Mouse (Mus musculus): ENCODE measurements around the gene Fbxl7. TPM values are rescaled to one million over a fixed set of nuclear protein-coding genes. Genes with fewer than 3 reads are reported as not detected.

Fbxl7 gene
- 23.2 and 24.1 TPM in 2 replicates for polyA plus RNA-seq (2014; fragmentation: Nextera tagmentation; extraction: Ambion mirVana)

GRCm38 (mm10) chr15:26895251-26895711, at the start of gene Fbxl7:
Gene Fbxl7, minus strand, starts transcription at chr15:26895580.
- H3K9me3 ChIP-seq (ENCODE audit: control insufficient read depth, low read length) = no peaks in the 10 kb centered on the region
- WGBS = 0% methylated on average over 46 of the region's 58 CpGs
- H3K27ac ChIP-seq (ENCODE audit: low read depth, low read length) = peak within 1 kb of the TSS; percentile 89
- H3K4me1 ChIP-seq (ENCODE audit: control insufficient read depth, insufficient read depth, low read length) = no peaks in the 10 kb centered on the region
- peak within 1 kb of the TSS; percentile 81 for H3K4me3 ChIP-seq (ENCODE audit: low read length)
- H3K36me3 ChIP-seq (ENCODE audit: control insufficient read depth, insufficient read depth, low read length) = no peaks in the 10 kb centered on the region
- peak within 1 kb of the TSS; percentile 92 for H3K9ac ChIP-seq (ENCODE audit: low read depth, low read length)
- H3K4me2 ChIP-seq (replicated peaks; ENCODE audit: low read depth, low read length) = peak within 1 kb of the TSS; percentile 80
- no peaks in the 10 kb centered on the region for H3K27me3 ChIP-seq (ENCODE audit: control insufficient read depth, insufficient read depth, low read length)
- ATAC-seq (ENCODE audit: low FRiP score, low TSS enrichment) = peak; percentile 93

DNA sequence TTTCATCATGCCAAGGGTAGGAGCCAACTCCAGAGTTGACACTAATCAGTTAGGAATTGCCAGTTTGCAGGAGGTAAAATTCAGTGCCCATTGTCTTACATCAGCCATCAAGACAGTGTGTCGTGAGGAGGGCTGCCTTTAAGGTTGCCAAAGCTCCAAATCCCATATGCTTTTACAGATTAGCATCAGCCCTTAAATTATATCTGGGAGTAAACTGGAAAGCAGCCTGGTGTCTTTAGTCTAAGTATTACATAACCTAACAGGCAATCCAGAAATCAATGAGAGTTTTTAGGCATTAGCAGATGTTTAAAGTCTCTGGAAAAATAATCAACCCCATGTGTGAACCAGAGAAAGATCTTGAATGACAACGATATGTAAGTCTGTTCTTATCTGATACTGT, 26.6 kb upstream of the Fbxl7 start:
- no peaks in the 10 kb centered on the region for H3K4me1 ChIP-seq (ENCODE audit: control insufficient read depth, insufficient read depth, low read length)
- ATAC-seq (ENCODE audit: low FRiP score, low TSS enrichment) = no peak
- H3K27me3 ChIP-seq (ENCODE audit: control insufficient read depth, insufficient read depth, low read length) = no peaks in the 10 kb centered on the region
- H3K4me3 ChIP-seq (ENCODE audit: low read length) = no peak overlapping the region
- H3K9ac ChIP-seq (ENCODE audit: low read depth, low read length) = no peak overlapping the region
- H3K4me2 ChIP-seq (replicated peaks; ENCODE audit: low read depth, low read length) = no peak overlapping the region
- H3K36me3 ChIP-seq (ENCODE audit: control insufficient read depth, insufficient read depth, low read length) = no peaks in the 10 kb centered on the region
- no peaks in the 10 kb centered on the region for H3K9me3 ChIP-seq (ENCODE audit: control insufficient read depth, low read length)
- WGBS = 85% methylated on average over 2 of the region's 2 CpGs
- H3K27ac ChIP-seq (ENCODE audit: low read depth, low read length) = no peak overlapping the region

DNA sequence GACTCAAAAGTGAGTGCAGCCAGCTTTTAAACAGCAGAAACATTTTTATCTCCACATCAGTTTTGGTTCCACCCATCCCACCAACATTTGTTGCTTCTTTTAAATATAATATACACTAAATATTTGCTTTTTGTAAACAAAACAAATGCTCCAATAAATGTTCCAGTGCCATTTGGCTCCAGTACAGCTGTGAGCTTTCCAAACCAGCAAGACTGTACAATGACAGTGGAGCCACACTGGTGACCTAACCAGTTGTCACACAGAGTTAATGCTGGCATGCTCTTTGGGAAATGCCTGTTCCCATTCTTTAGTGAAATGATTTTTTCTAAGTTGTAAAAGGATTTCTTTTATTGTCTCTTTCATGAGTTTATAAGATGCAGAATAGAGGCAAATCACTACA, 18.0 kb upstream of the Fbxl7 start:
- ATAC-seq (ENCODE audit: low FRiP score, low TSS enrichment) = no peak
- Histone ChIP-seq H3K27ac (ENCODE audit: low read depth, low read length) (no peak overlapping the region), H3K4me2 (replicated peaks; ENCODE audit: low read depth, low read length) (no peak overlapping the region), H3K36me3 (ENCODE audit: control insufficient read depth, insufficient read depth, low read length) (no peaks in the 10 kb centered on the region), H3K9ac (ENCODE audit: low read depth, low read length) (no peak overlapping the region), H3K9me3 (ENCODE audit: control insufficient read depth, low read length) (no peaks in the 10 kb centered on the region), H3K4me1 (ENCODE audit: control insufficient read depth, insufficient read depth, low read length) (no peaks in the 10 kb centered on the region), H3K4me3 (ENCODE audit: low read length) (no peak overlapping the region), H3K27me3 (ENCODE audit: control insufficient read depth, insufficient read depth, low read length) (no peaks in the 10 kb centered on the region)

- under 1% methylated on average over 14 of the region's 14 CpGs for WGBS
- Histone ChIP-seq H3K9me3 (ENCODE audit: control insufficient read depth, low read length) (no peaks in the 10 kb centered on the region), H3K4me2 (replicated peaks; ENCODE audit: low read depth, low read length) (peak overlapping the region; percentile 80), H3K4me1 (ENCODE audit: control insufficient read depth, insufficient read depth, low read length) (no peaks in the 10 kb centered on the region), H3K36me3 (ENCODE audit: control insufficient read depth, insufficient read depth, low read length) (no peaks in the 10 kb centered on the region), H3K9ac (ENCODE audit: low read depth, low read length) (peak overlapping the region; percentile 92), H3K27ac (ENCODE audit: low read depth, low read length) (peak overlapping the region; percentile 89), H3K4me3 (ENCODE audit: low read length) (peak overlapping the region; percentile 81), H3K27me3 (ENCODE audit: control insufficient read depth, insufficient read depth, low read length) (no peaks in the 10 kb centered on the region)
- ATAC-seq (ENCODE audit: low FRiP score, low TSS enrichment) = peak; percentile 43; the same call in 1 of the 2 replicates
Observed at GRCm38 (mm10) chr15:26895761-26896160, 381 bp upstream of the Fbxl7 start.

DNA sequence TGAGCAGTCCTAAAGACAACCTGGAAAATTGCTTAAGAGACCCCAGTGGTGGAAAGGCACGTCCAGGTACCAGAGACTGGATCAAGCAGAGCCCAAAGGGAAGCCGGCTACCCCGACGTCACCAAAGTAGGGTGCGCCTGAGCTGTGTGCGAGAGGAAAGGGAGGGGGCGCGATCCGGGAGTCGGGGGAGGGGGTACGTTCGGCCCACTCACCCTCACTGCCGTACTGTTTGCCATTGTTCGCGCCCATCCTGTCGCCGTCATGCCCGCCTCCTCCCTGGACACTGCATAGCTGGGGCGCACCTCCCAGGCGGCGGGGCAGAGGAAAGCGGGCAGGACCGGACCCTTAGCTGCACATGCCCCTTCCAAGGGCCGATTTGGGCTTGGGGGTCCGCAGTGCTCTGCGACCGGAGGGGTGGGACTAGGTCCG, 565 bp downstream of the Fbxl7 start:
- H3K27ac ChIP-seq (ENCODE audit: low read depth, low read length) = peak overlapping the region; percentile 89
- H3K9ac ChIP-seq (ENCODE audit: low read depth, low read length) = peak overlapping the region; percentile 92
- no peaks in the 10 kb centered on the region for H3K36me3 ChIP-seq (ENCODE audit: control insufficient read depth, insufficient read depth, low read length)
- peak overlapping the region; percentile 80 for H3K4me2 ChIP-seq (replicated peaks; ENCODE audit: low read depth, low read length)
- peak overlapping the region; percentile 81 for H3K4me3 ChIP-seq (ENCODE audit: low read length)
- peak; percentile 74 for ATAC-seq (ENCODE audit: low FRiP score, low TSS enrichment)
- H3K4me1 ChIP-seq (ENCODE audit: control insufficient read depth, insufficient read depth, low read length) = no peaks in the 10 kb centered on the region
- H3K27me3 ChIP-seq (ENCODE audit: control insufficient read depth, insufficient read depth, low read length) = no peaks in the 10 kb centered on the region
- 1% methylated on average over 28 of the region's 28 CpGs for WGBS
- no peaks in the 10 kb centered on the region for H3K9me3 ChIP-seq (ENCODE audit: control insufficient read depth, low read length)

- peak overlapping the region; percentile 80 for H3K4me2 ChIP-seq (replicated peaks; ENCODE audit: low read depth, low read length)
- H3K27ac ChIP-seq (ENCODE audit: low read depth, low read length) = peak overlapping the region; percentile 89
- no peaks in the 10 kb centered on the region for H3K27me3 ChIP-seq (ENCODE audit: control insufficient read depth, insufficient read depth, low read length)
- peak overlapping the region; percentile 81 for H3K4me3 ChIP-seq (ENCODE audit: low read length)
- peak; percentile 60 for ATAC-seq (ENCODE audit: low FRiP score, low TSS enrichment)
- H3K4me1 ChIP-seq (ENCODE audit: control insufficient read depth, insufficient read depth, low read length) = no peaks in the 10 kb centered on the region
- WGBS = 4% methylated on average over 12 of the region's 12 CpGs
- peak overlapping the region; percentile 92 for H3K9ac ChIP-seq (ENCODE audit: low read depth, low read length)
- H3K36me3 ChIP-seq (ENCODE audit: control insufficient read depth, insufficient read depth, low read length) = no peaks in the 10 kb centered on the region
- H3K9me3 ChIP-seq (ENCODE audit: control insufficient read depth, low read length) = no peaks in the 10 kb centered on the region
Observed at GRCm38 (mm10) chr15:26894031-26894655, 1.2 kb downstream of the Fbxl7 start.

- Histone ChIP-seq H3K36me3 (ENCODE audit: control insufficient read depth, insufficient read depth, low read length) (no peaks in the 10 kb centered on the region), H3K27ac (ENCODE audit: low read depth, low read length) (no peak overlapping the region), H3K27me3 (ENCODE audit: control insufficient read depth, insufficient read depth, low read length) (no peaks in the 10 kb centered on the region), H3K9ac (ENCODE audit: low read depth, low read length) (no peak overlapping the region), H3K4me1 (ENCODE audit: control insufficient read depth, insufficient read depth, low read length) (no peaks in the 10 kb centered on the region), H3K9me3 (ENCODE audit: control insufficient read depth, low read length) (no peaks in the 10 kb centered on the region), H3K4me3 (ENCODE audit: low read length) (peak overlapping the region; percentile 81), H3K4me2 (replicated peaks; ENCODE audit: low read depth, low read length) (peak overlapping the region; percentile 80)
- no peak for ATAC-seq (ENCODE audit: low FRiP score, low TSS enrichment)
- 24% methylated on average over 4 of the region's 4 CpGs for WGBS
Observed at GRCm38 (mm10) chr15:26893136-26893535, 2.2 kb downstream of the Fbxl7 start.

GRCm38 (mm10) chr15:26889971-26890370, 5.4 kb downstream of the Fbxl7 start:
- no peak overlapping the region for H3K4me2 ChIP-seq (replicated peaks; ENCODE audit: low read depth, low read length)
- no peak for ATAC-seq (ENCODE audit: low FRiP score, low TSS enrichment)
- H3K4me1 ChIP-seq (ENCODE audit: control insufficient read depth, insufficient read depth, low read length) = no peaks in the 10 kb centered on the region
- H3K9me3 ChIP-seq (ENCODE audit: control insufficient read depth, low read length) = no peaks in the 10 kb centered on the region
- H3K4me3 ChIP-seq (ENCODE audit: low read length) = no peak overlapping the region
- no peak overlapping the region for H3K9ac ChIP-seq (ENCODE audit: low read depth, low read length)
- WGBS = 74% methylated on average over 5 of the region's 5 CpGs
- H3K27ac ChIP-seq (ENCODE audit: low read depth, low read length) = no peak overlapping the region
- H3K36me3 ChIP-seq (ENCODE audit: control insufficient read depth, insufficient read depth, low read length) = no peaks in the 10 kb centered on the region
- H3K27me3 ChIP-seq (ENCODE audit: control insufficient read depth, insufficient read depth, low read length) = no peaks in the 10 kb centered on the region

DNA sequence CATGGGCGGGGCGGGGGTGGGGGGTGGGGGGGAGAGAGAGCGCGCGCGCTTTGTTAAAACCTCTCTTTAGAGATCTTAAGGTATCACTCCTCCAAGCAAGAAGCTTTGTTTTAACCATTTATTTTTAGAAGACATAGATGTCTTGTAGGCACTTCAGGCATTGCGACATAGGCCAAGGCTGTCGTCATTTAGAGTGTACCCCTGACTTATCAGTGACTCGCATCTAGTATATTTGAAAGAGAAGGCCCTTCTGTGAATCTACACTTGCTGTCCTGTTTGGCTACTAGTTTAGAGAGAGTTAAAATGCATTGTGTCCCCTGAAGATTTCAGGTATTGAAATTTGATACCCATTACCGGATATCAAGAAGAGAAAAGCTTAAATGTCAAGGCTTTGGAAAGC, 7.2 kb downstream of the Fbxl7 start:
- Histone ChIP-seq H3K27ac (ENCODE audit: low read depth, low read length) (no peak overlapping the region), H3K9me3 (ENCODE audit: control insufficient read depth, low read length) (no peaks in the 10 kb centered on the region), H3K4me2 (replicated peaks; ENCODE audit: low read depth, low read length) (no peak overlapping the region), H3K27me3 (ENCODE audit: control insufficient read depth, insufficient read depth, low read length) (no peaks in the 10 kb centered on the region), H3K36me3 (ENCODE audit: control insufficient read depth, insufficient read depth, low read length) (no peaks in the 10 kb centered on the region), H3K9ac (ENCODE audit: low read depth, low read length) (no peak overlapping the region), H3K4me1 (ENCODE audit: control insufficient read depth, insufficient read depth, low read length) (no peaks in the 10 kb centered on the region), H3K4me3 (ENCODE audit: low read length) (no peak overlapping the region)
- WGBS = 74% methylated on average over 10 of the region's 10 CpGs
- no peak for ATAC-seq (ENCODE audit: low FRiP score, low TSS enrichment)

All from kidney, embryonic 14.5 days (tissue).